Mouse (Mus musculus) heart, postnatal 0 days (tissue): ENCODE data around the gene Tmem202.

Experiments used
- CTCF ChIP-seq: IDR thresholded peaks from 2 replicates; pipeline ENCODE4 v1.5.1; 2016; ENCODE audit warnings: antibody characterized with exemption, control low read depth, low read depth
- EP300 ChIP-seq: IDR thresholded peaks from 2 replicates; pipeline ENCODE4 v1.6.1; 2016; ENCODE audit warnings: antibody characterized with exemption, low read depth

DNA sequence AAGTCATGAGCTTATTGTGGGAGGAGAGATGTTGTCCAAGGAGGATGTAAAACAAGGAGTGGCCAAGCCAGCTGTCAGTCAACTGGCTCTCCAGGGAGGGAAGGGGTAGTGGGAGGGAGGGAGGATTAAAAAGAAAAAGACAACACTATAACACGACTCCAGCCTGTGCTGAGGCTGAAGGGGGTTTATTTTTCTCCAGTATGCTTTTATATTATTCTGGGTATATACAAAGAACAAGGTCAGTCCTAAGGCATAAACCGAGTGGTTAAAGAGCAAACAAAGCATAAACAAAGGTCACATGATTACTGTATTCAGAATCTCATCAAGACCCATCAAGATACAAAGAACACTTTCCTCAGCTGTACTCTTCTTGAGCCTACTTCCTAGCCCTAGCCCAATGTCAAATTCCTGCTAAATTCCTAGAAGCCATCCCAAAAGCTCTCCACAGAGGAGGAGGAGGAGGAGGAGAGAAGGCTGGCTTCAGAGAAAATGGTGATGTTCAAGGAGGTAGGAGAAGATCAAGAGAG is 9.4 kb upstream of the Tmem202 start:
- no peak for TF ChIP-seq CTCF
- TF ChIP-seq EP300, result no peak
